Mouse (Mus musculus) lung, postnatal 0 days (tissue): ENCODE data around the gene Inava.

Experiments used
- CTCF ChIP-seq: IDR thresholded peaks from 2 replicates; pipeline ENCODE4 v1.5.1; 2016; ENCODE audit warnings: antibody characterized with exemption, mild to moderate bottlenecking
- EP300 ChIP-seq: IDR thresholded peaks from 2 replicates; pipeline ENCODE4 v1.6.1; 2016; ENCODE audit warnings: antibody characterized with exemption, mild to moderate bottlenecking, control low read depth

GRCm38 (mm10) chr1:136249662-136250061 is 15.6 kb upstream of the Inava start:
- TF ChIP-seq EP300 (no peak), CTCF (no peak)
